Mouse (Mus musculus) gastrocnemius, postnatal 4 days (tissue): ENCODE measurements around the gene Iqca. TPM values are rescaled to one million over a fixed set of nuclear protein-coding genes. Genes with fewer than 3 reads are reported as not detected.

Source experiments
- DNase-seq, 2 experiments: peaks; one replicate each; pipeline ENCODE4 v3.0.0; 2021 to 2022; ENCODE audit warnings: low spot score in 2 of 2, mixed read lengths in 2 of 2
- total RNA-seq, 2 experiments: library from RNA; stranded (reverse); gene quantifications; 2 replicates each; pipeline ENCODE4 v1.2.3; 2021

Iqca gene
- total RNA-seq, 2 experiments from 2014 or later: not detected

DNA sequence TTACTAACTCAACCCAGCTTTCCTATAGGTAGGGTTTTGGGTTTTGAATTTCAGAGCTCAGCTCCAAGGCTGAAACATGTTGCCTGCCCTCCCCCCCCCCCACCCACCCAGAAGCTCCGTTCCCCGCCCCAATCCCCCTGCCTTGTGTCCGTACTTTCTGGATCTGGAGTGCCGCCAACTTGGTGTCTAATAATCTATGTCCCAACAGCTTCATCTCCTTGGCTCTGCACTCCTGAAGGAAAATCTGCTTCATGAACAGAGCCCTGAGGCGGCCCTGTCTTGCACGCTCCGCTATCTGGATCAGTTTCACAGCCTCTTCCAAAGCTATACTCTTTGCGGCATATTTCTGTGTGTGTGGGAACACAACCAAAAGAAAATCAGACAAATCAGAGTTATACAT is 13.5 kb downstream of the Iqca start:
- DNase-seq: no peak

DNA sequence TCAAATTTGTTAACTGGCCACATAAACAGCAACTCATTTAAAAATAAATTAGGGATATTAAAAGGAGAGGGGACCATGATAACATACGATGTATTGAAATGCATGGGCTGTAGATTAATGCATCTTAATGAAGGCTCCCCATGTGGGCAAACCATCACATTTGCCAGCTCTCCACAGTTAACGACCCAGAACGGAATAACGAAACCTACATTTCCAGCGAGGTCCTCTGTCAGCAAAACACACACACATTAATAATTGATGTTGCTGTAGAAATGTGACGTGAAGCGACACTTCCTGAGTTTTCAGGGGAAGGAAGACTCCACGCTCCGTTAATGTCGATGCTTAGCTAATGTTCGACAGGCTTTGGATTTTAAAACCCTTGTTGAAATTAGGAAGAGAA is 20.8 kb downstream of the Iqca start:
- no peak for DNase-seq

DNA sequence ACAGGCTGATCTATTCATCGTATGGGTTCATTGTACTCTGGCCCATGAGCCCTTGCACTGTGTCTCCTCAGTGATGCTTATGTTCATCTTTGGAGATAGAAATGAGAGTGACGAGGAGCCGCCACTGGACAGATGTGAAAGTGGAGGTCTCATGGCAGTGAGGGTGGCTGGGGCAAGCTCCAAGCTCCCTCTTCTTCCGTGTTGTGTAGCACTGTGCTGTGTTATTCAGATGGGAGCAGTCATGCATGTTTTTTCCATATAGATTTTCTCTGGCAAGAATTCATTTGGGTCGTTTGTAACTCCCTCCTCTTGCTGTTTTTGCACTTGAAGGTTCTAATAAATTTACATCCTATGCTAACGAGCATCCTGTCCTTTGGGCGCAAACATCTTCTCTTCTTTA is 21.2 kb downstream of the Iqca start:
- DNase-seq: no peak

DNA sequence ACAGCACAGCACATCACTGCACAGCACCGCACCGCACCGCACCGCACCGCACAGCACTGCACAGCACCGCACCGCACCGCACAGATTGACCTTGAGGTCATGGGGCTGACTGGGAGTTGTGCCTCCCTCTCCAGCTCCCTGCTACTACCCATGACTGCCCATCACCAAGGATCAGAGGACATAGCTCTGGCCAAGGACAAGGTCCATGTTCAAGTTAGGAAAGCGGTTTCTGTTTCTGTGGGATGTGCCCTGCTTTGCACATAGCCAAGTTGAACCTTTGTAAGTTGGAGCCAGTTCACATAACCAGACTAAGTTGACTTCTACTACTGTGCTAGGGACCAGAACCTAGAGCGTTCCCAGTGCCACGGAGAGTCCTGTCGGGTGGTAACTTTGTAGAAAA is 28.6 kb downstream of the Iqca start:
- no peak for DNase-seq

DNA sequence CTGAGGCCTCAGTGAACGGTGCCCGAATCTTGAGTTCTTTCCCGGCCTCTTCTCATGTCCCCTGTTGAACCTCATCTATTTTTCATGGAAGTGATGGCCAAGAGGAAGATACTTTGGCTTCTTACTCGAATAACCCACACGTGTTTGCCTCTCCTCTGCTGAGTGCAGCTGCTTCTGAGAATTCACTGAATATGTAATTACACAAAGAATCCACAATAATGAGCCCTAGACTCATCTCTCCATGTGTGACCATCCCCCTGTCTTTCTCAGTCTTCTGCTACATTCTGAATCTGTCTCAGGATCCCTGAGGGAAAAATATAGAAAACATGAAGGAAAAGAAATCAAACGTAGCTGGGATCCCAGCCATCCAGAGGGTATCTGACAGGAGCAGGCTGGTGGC is 32.5 kb downstream of the Iqca start:
- DNase-seq: no peak

DNA sequence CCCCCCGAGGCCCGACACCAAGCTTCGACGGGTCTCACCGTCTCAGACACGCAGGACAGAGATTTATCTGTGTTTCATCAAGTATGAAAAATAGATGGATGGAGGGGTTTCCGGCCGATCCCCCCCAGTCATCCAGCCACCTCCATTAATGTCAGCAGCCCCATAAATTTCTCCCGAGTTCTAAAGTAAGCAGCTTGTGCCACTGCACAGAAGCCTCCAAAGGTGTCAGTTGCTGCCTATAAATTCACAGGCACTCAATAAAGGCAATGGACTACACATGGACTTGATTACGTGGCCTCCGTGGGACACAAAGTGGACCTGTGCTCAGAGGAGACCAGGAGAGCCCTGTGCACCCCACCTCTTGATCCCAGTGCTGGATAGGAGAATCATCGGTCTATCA is 34.0 kb downstream of the Iqca start:
- no peak for DNase-seq

DNA sequence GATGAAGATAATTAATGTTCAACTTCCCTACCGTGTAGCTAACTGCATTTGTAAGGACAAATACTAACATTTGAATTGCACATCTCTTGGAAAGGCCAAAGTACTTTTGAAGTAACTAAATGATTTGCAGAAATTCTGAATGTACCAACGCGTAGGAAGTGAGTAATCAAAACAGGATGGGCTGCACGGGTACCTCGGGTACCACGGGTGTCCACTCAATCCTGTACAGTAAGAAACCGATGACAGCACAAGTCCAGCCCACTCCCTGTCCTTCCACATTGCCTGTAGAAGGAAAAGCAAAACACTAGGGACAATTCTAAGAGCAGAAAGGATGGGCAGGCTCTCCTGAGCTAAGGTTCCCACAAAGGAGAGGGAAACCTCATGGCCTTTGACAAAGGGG is 36.0 kb downstream of the Iqca start:
- DNase-seq: no peak

DNA sequence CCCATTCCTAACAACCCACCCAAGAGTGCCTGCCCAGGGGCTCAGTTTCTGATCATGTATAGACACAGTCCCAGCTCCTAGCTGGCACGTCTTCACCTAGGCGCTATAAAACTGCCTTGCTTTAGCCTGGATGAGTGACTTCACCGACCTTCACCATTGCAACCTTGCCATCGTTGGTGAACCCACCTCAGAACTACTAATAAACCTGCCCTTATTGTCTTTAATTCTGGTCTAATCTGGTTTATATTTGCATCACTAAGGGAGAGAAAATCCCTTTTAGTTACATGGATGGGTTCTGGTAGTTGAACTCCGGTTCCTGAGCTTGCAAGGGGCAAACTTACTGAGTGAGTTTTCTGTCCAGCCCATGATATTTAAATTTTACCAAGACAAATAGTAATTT is 38.6 kb downstream of the Iqca start:
- DNase-seq: no peak

DNA sequence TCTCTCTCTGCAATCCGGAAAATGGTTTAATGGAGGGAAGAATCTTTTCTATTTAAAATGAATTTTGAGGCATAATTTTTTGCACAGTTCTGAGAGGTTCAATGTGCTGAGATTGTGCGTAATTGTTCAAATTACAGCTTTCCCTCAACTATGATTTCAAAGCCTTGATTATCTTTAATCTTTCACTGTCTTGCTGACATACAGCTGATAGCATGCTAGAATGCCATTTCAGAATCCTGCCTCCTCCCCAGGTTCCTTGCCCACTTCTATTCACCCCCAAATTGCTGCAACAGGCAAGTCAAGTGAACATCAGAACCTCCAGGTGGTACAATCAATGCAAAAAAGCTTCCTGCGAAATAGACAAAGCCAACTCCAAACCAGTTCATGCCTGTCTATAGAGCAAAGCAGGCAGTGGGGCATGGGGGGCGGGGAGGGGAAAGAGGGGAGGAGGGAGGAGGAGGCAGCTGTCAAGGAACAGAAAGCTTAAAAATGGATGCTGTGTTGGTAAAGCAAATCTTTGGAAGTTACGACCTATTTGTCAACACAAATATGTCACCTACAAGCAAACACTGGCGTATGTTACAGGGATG is 39.5 kb downstream of the Iqca start:
- no peak for DNase-seq

DNA sequence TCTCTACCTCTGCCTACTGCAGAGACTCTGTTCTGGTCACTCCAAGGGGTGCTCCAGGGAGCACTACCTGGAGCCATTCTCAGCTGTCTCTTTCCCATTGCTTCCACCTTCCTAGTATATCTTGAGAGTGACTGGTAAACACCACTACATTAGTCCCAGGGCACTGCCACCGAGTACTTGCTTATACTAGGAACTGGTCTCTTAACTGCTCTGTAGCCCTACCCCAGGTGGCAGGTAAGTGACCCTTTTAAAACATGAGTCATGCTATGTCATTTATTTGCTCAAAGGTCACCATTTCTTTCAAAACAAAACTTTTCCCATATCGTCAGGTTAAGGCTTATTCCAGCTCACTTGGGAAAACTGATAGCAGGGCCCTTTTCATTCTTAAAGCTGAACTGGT is 40.5 kb downstream of the Iqca start:
- DNase-seq: no peak

DNA sequence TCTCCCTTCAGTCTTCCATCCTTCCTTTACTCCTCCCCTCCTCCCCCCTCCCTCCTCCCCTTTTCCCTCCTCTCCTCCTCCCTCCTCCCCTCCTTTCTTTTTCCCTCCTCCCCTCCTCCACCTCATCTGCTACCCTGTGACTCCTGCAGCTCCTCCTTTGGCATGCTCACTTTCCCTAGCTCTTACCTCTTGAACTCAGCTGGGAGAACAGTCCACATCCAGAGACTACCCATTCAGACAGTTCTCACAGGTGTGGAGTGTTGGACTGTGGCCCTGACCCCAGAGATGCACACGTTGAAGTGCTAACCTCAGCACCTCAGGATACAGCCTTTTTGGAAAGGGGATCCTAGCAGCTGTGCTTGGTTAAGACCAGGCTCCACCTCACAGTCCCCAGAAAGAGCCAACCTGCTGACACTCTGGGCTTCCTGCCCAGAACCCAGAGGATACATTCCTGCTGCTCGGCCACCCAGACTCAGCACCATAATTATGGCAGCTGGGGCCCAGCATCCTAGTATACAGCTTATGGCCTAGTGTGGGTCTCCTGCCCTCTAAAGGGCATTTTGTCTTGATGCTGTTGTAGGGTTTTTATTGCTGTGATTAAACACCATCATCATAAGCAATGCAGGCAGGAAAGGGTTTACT is 41.9 kb downstream of the Iqca start:
- peak in 1 of 2 experiments; percentile 46 for DNase-seq

DNA sequence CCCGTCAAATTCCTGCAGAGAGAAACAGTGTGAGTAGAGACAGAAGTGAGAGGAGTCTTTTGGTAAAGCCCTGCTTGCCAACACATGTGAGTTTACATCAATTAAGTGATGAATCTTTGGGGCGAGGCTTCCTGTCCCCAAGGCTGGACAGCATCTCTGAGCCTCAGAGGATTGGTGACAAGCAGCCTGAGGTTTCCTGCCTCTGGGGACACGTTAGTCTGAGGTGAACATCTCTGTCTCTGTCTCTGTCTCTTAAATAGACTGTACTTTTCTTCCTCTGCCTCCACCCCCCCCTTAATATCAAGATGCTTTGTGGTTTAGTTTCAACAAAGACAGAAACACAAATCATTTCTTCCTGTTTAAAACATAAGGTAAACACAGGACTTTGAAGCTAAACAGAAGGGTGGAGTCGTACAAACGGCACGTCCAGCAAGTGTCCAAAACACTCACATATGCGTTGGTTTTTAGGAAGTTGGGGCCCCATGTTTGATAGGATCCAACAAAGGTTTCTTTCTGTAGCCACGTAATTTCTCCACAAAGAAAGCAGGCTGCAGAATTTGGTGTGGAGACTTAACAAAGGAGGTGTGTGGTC is 49.2 kb downstream of the Iqca start:
- no peak for DNase-seq

DNA sequence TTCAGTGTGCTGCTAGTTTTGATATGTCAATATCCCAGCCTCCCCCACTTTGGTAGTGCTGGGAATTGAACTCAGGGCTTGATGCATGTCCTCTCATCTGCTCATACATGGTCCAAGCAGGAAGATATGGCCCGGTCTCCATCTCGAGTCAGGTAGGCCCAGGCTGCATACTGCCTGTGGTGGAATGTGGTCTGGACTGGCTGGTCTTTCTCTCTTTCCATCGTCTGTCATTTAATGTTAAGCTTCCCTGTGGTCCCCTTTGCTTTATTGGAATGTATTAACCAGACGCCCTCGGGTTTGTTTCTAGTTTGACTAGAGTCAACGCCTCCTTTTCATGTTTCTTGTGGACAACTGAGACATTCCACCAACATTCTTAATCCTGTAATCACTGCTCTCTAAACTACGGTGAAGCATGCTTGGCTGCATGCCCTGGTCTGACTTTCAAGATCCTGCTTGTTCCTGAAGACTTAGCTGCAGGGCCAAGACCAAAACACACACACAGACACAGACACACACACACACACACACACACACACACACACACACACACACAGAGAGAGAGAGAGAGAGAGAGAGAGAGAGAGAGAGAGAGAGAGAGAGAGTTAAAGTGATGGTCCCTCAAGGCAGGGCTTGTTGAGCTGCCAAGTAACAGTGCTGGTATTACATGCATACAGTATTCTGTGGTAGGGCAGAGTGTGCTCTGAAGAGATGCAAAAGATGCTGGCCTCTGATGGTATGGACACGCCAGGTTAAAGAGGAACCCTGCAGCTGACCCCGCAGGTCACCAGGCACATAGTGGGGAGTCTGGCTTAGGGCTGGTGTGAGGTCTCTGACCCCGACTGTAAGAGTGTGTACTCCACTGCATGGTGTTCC is 52.6 kb downstream of the Iqca start:
- peak in 1 of 2 experiments; percentile 45 for DNase-seq

DNA sequence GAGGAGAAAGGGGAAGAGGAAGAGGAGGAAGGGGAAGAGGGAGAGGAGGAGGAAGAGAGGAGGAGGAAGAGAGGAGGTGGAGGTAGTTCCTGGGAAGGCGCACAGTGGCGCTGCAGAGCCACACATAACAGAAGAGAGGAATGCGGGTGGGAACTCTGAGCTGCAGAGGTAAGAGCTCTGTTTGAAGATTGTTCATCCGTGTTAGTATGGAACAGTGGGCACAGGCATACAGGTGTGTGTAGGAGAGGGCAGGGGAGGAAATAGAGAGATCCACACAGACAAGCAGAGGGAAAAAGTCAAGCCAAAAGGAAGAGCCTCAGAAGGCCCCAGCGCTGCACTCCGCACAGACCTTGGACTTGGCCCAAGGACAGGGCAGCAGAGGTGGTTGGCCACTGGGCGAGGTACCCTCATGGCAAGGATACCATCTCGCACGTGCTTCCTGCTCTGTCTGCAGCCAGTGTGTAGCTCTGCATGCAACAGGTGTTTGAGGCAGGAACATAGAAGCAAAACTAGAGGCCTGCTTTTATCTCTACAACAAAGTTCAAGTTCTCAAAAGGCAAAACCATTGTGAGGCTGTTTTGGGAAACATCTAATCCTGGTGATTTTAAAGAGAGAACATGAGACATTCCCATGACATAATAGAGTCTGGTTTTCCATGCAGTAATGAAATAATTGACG is 60.2 kb downstream of the Iqca start:
- no peak for DNase-seq

DNA sequence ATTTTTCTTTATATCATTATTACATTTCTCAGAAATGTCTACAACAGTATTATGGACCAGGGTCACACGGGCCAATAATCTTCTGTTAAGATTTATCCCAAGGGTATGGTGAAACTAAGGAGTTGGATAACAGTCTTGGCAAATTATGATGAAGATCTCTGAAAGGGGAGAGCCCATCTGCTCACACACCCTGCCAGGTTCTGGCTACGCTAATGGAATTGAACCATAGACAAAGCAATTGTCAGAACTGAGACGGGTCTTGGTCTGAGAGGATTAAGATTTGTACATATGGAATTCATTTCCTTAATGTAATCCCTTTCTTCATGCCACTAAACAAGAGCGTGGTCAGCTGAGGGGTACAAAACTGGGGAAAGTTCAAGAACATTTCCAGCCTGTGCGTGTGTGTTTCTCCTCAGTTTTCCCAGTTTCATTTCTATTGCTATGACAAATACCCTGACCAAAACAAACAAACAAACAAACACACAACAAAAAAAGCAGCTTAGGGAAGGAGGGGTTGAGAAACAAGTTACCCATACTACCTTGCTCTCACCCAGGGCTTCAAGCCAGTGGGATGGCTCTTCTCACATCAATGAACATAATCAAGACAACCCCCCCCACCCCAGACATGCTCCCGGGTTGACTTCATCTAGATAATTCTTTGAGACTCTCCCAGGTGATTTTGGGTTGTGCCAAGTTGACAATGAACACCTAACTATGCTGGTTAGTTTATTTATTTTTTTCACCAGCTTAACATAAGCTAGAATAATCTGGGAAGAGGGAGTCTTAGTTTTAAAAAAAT is 64.8 kb downstream of the Iqca start:
- DNase-seq: no peak

DNA sequence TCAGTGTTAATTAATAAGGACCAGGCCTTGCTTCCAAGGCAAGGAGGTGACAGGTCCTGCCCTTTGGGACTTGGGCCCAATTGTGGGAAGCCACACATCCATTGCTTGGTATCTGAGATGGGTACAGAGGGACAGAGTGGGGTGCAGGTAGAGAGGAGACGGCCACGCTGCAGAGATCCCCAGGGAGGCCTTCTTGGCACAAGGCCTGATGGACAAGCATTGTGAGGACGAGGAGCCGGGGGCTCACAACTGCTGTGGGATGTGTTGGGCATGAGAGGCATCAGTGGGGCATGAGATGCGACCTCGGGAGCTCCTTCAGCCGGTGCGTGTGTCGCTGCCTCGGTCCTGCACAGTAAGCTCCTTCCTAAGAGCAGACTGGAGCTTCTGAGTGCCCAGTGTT is 66.7 kb downstream of the Iqca start:
- no peak for DNase-seq

DNA sequence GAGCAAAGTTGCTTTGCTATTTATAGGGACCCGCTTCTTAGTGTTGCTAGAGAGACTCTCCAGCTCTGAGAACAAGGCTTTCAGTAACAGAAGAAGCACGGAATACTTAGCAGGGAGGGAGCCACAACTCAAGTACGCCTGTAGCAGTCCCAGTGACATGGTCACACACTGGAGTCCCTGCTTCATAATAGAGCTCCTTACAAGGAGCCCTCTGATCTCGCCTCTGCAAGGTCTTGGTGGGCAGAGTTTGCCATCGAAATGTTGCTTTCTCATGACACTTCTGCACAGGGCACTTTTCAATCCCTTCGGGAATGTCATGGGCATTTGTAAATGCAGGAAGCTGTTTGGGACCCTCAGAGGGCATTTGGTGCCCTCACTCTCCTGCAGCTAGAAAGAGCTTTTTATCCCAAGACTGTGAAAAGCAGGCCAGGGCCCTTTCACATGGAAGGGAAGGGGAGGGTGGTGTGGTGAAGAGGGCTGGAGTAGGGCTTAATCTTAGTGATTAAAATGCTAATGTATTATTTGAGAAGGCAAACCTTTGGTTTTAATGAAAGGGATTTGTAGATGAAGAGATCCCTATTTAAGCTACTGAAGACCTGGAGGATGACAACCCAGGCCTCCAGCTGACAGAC is 67.6 kb downstream of the Iqca start:
- DNase-seq: no peak

DNA sequence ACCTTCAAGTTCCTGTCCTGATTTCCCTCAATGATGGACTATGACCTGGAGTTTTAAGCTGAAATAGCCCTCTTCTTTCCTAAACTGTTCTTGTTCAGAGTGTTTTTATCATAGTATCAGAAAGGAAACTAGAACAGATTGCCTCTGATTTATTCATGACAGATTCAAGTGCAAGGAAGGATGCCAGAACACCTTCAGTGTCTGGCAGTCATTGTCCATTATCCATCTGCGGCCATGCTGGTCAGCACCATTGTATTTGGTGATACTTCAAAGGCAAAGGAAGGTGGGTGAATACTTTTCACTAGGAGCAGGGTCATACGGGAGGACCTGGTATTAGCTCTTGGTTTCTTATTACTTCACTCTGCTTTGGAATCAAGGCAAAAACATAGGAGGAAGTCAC is 76.9 kb downstream of the Iqca start:
- DNase-seq: no peak

DNA sequence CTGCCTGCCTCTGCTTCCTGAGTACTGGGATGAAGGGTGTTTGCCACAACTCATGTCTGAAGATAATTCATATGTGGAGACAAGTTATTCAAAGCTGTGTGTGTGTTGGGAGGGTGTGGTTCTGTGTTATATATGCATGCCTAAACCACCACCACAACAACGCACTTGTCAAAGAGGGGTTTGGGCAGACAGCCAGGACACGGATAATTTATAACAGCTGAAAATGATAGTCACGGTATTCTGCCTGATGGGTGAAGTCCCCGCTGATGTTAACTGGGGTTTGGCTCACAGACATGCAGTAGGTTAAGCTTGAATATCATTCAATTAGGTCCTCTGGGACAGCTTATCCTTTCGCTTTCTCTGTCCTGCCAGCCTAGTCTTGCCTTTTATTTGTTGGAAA is 78.4 kb downstream of the Iqca start:
- no peak for DNase-seq
